Mouse (Mus musculus) layer of hippocampus, adult 8-10 months (tissue): ENCODE results near the gene Frmd5. TPM values are rescaled to one million over a fixed set of nuclear protein-coding genes. Genes with fewer than 3 reads are reported as not detected.
"Not testable (repeated sequence)": the region's sequence is repeated elsewhere in the genome, so short reads cannot be mapped to it uniquely, and the experiment has no call there.

Experiments
- DNase-seq, 2 experiments: peaks; one replicate each; pipeline ENCODE4 v3.0.0; 2022; ENCODE audit warnings: low spot score in 2 of 2
- total RNA-seq, 4 experiments: library from RNA; stranded (reverse); gene quantifications; 2 replicates each; pipeline ENCODE4 v1.2.4; 2022

Gene Frmd5
- 10 to 100 TPM; 32.5 to 38.7 (median 38.0) TPM for total RNA-seq

- DNase-seq, result peak; percentile 94 to 95
These were observed at the start of gene Frmd5 for GRCm38 (mm10) chr2:121806959-121807653. Frmd5 (minus strand) TSS chr2:121807087.

- DNase-seq, result no peak
These were observed 47.1 kb upstream of the Frmd5 start for GRCm38 (mm10) chr2:121853974-121854373.

GRCm38 (mm10) chr2:121852045-121852444, 45.2 kb upstream of the Frmd5 start:
- no peak for DNase-seq

DNA sequence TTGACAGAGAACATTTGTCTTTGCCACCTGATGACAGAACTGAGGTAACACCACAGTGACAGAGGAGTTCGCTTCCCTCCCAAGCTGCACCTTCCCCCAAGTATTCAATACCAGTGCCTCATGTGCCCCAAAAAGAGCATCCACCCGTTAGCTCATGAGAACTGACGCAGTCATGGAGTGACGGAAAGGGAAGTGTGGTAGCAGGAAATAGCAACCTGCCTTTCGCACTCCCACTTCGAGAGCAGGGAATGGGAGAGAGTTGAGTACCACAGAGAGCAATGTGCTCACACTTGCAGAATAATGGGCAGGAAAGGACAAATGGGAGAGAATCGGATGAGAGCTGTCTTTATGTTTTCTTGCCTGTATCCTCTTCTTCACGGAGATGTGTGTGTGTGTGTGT, 39.2 kb upstream of the Frmd5 start:
- no peak for DNase-seq

- no peak for DNase-seq
These were observed 35.4 kb upstream of the Frmd5 start for GRCm38 (mm10) chr2:121842249-121842648.

- DNase-seq, result no peak
These were observed 34.6 kb upstream of the Frmd5 start for GRCm38 (mm10) chr2:121841453-121841852.

GRCm38 (mm10) chr2:121834926-121835325, 28.0 kb upstream of the Frmd5 start:
- no peak for DNase-seq

GRCm38 (mm10) chr2:121832484-121832894, 25.6 kb upstream of the Frmd5 start:
- peak; percentile 33 to 43 for DNase-seq

GRCm38 (mm10) chr2:121828411-121828810, 21.5 kb upstream of the Frmd5 start:
- no peak for DNase-seq

DNA sequence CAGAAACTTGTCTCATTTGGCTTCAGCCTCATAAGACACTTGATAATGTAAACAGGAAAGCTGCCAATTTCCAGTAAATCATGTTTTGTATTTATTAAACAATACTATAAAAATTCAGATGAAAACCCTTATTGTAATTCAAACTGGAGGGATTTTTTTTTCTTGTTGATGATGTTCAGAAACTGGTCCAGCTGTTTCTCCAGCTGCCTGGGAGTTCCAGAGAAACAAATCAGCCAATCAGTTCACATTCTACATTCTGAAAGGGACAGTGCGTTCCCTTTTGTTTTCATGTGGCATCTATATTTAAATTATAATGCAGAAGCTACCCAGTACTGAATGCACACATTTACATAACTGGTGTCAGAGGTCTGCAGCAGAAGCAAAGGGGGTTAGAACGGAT, 19.3 kb upstream of the Frmd5 start:
- DNase-seq, result no peak

DNA sequence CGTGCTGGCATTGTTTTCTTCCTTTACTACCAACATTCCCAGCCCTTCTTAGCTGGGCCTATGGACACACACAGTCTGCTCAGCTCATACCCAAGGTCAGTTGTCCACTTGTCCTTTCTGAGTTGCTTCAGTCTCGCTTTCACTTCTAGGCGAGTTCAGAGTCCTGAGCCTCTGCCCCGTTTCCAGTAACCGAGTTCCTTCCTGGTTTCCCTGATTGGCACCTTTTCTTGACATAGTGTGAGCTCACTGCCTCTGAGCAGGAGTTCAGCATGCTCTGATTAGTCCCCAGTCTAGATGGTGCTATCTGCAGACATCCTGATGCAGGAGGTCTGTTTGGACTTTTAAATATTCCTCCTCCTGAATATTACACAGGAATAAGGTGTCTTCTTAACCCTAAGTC, 17.8 kb upstream of the Frmd5 start:
- DNase-seq, result no peak

GRCm38 (mm10) chr2:121821787-121822186, 14.9 kb upstream of the Frmd5 start:
- DNase-seq, result no peak

DNA sequence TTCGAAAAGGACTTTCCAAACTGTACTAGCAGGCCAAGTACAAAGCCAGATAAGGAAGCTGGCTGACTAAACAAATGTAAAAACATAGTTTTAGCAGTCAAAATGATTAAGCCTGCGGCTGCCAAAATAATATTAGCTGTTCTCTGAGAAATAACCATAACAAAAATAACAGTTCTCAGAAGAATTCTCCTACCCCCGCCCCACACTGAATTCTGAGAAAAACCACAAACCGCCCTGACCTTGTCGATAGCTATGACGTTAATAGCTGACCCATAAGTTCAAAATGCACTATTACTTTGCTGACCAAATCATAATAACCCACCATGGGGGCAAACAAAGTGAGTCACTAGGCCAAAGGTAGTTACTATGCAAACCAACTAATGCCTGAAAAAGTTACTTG, 4.0 kb upstream of the Frmd5 start:
- not testable (repeated sequence) for DNase-seq

- no peak for DNase-seq
These were observed 2.2 kb upstream of the Frmd5 start for GRCm38 (mm10) chr2:121809126-121809525.

DNA sequence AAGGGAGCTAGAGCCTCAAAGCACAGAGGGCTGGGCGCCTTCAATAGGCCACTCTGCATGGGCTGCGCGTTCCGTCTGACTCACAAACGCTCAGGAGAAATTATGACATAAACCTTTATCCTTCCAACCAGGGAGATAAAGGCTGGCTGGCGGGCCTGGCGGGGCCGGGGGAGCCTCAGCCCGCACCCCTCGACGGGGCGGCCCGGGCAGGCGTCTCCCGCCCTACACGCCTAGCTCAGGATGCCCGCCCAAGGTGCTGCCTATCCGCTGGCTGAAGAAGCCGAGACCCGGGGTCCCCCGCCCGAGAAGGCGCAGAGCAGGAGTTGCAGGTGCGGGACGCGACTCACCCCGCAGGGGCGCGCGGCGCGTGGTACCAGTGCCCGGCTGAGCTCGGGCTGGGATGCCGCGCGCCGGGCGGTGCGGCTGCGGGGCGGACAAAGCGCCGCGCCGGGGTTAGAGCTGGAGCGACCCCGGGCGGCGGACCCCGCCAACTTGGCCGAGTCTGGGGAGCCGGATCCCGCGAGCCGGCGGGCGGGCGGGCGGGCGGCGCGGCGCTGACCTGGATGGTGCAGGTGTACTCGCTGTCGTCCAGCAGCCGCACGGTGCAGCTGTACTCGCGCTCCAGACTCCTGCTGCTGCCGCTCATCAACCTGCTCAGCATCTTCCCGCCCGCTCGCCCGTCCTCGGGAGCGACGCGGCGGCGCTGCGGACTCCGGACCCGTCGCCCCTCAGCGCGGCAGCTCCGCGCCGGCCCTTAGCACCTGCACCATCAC, 530 bp downstream of the Frmd5 start:
- peak; percentile 16 to 25 for DNase-seq

DNA sequence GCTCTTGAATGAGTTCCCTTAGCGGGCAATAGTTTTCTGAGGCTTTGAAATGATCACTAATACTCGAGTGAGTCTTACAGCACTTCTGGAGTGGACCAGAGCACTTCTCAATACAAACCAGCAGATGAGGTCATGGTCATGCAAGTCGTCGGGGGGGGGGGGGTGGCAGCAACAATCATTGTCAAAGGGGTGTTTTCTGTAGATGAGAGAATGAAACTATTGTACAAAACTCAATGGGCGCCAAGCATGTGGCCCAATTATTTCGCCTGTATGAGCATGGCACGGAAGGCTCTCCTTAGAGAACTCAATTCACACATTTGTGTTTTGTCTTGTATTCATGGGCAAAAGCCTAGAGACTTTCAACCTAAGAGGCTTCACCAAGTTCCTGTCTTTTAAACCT, 7.8 kb downstream of the Frmd5 start:
- DNase-seq, result peak; percentile 26 to 38

DNA sequence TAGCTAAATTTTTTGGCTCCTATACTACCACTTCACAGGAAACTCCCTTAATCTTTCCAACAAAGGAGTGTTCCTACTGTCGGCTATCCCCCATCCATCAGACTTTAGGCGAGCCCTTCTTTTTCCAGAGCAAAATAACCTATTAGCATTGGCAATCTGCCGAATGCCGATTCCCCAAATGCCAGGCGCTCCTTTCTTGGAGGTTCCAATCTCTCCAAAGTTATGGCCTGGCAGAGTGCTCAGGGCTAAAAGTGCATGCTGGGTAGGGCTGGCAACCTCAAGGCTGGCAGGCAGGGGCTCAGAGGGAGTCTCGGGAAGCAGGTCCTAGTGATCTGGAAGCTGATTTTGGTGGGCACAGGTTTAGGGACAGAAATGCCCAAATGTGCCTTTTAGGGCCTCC, 10.9 kb downstream of the Frmd5 start:
- DNase-seq, result no peak

- DNase-seq, result no peak
These were observed 17.1 kb downstream of the Frmd5 start for GRCm38 (mm10) chr2:121789777-121790176.

DNA sequence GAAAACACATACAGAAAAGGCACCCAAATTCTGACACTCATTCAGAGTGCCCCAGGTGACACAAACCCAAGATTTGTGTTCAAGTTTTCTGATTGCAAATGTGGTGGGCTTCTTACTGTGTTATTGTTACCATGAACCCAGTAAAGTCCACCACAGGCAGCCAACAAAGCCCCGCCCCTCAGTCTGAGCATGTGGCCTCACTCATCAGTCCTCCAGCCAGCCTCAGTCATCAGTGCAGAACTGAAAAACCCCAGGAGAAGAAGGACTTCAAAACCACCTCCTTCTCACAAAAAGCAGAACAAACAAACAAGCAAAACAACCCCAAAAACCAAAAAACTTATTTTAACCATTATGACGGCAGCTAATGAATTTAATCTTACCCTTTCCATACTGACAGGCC, 18.5 kb downstream of the Frmd5 start:
- DNase-seq, result no peak

- no peak for DNase-seq
These were observed 19.1 kb downstream of the Frmd5 start for GRCm38 (mm10) chr2:121787767-121788166.

- DNase-seq, result no peak
These were observed 19.6 kb downstream of the Frmd5 start for GRCm38 (mm10) chr2:121787271-121787670.

- no peak for DNase-seq
These were observed 30.7 kb downstream of the Frmd5 start for GRCm38 (mm10) chr2:121776219-121776618.

- no peak for DNase-seq
These were observed 42.0 kb downstream of the Frmd5 start for GRCm38 (mm10) chr2:121764851-121765250.
